Mouse (Mus musculus) spleen, adult 2 months (tissue): ENCODE measurements around the gene Afg3l1.

Experiments used
- CTCF ChIP-seq: fragments of 200-500 bp; IDR thresholded peaks from 2 replicates; pipeline ENCODE4 v1.5.1; 2011; ENCODE audit warnings: mild to moderate bottlenecking, inconsistent platforms; ENCODE audit not compliant: insufficient read depth, insufficient read length, insufficient replicate concordance; ENCODE audit errors: extremely low read depth
- POLR2A ChIP-seq: fragments of 200-500 bp; IDR thresholded peaks from 2 replicates; pipeline ENCODE4 v1.6.1; 2011; ENCODE audit warnings: low read depth, low read length, inconsistent platforms

GRCm38 (mm10) chr8:123514136-123514535 is 36.4 kb downstream of the Afg3l1 start:
- no peak for TF ChIP-seq CTCF
- no peak for TF ChIP-seq POLR2A
